Mouse (Mus musculus): Measurements from ENCODE around the gene Bcl2l10.

Bcl2l10 gene

GRCm38 (mm10) chr9:75347458-75347857 lies at the start of gene Bcl2l10:
Gene Bcl2l10, plus strand, starts transcription at chr9:75347758.
- no peak for DNase-seq

- no peak for DNase-seq
Measured at GRCm38 (mm10) chr9:75299342-75299741, 48.2 kb upstream of the Bcl2l10 start.

GRCm38 (mm10) chr9:75303033-75303432 lies 44.5 kb upstream of the Bcl2l10 start:
- no peak for DNase-seq

- peak; percentile 19 for DNase-seq
Measured at GRCm38 (mm10) chr9:75303701-75304261, 43.8 kb upstream of the Bcl2l10 start.

- no peak for DNase-seq
Measured at GRCm38 (mm10) chr9:75304286-75304685, 43.3 kb upstream of the Bcl2l10 start.

- no peak for DNase-seq
Measured at GRCm38 (mm10) chr9:75306126-75306898, 41.2 kb upstream of the Bcl2l10 start, which contains the start of gene Gnb5. Gene Gnb5, plus strand, starts transcription at chr9:75306288.

- no peak for DNase-seq
Measured at GRCm38 (mm10) chr9:75307015-75307414, 40.5 kb upstream of the Bcl2l10 start.

GRCm38 (mm10) chr9:75308621-75309020 lies 38.9 kb upstream of the Bcl2l10 start:
- DNase-seq = no peak

GRCm38 (mm10) chr9:75312008-75312407 lies 35.5 kb upstream of the Bcl2l10 start:
- DNase-seq = peak; percentile 81

GRCm38 (mm10) chr9:75313138-75313831 lies 34.3 kb upstream of the Bcl2l10 start:
- DNase-seq = no peak

- DNase-seq = peak; percentile 85
Measured at GRCm38 (mm10) chr9:75313832-75314516, 33.6 kb upstream of the Bcl2l10 start.

- DNase-seq = no peak
Measured at GRCm38 (mm10) chr9:75314517-75315105, 32.9 kb upstream of the Bcl2l10 start.

- no peak for DNase-seq
Measured at GRCm38 (mm10) chr9:75315238-75315637, 32.3 kb upstream of the Bcl2l10 start.

- no peak for DNase-seq
Measured at GRCm38 (mm10) chr9:75316771-75317170, 30.8 kb upstream of the Bcl2l10 start.

- no peak for DNase-seq
Measured at GRCm38 (mm10) chr9:75318196-75318595, 29.4 kb upstream of the Bcl2l10 start.

GRCm38 (mm10) chr9:75319365-75319764 lies 28.2 kb upstream of the Bcl2l10 start:
- DNase-seq = no peak

- DNase-seq = no peak
Measured at GRCm38 (mm10) chr9:75322099-75322885, 25.3 kb upstream of the Bcl2l10 start.

- no peak for DNase-seq
Measured at GRCm38 (mm10) chr9:75328047-75328446, 19.5 kb upstream of the Bcl2l10 start.

- no peak for DNase-seq
Measured at GRCm38 (mm10) chr9:75330821-75331220, 16.7 kb upstream of the Bcl2l10 start.

- DNase-seq = no peak
Measured at GRCm38 (mm10) chr9:75334440-75334839, 13.1 kb upstream of the Bcl2l10 start.

- DNase-seq = no peak
Measured at GRCm38 (mm10) chr9:75338016-75338415, 9.5 kb upstream of the Bcl2l10 start.

- no peak for DNase-seq
Measured at GRCm38 (mm10) chr9:75342433-75342832, 5.1 kb upstream of the Bcl2l10 start.
